Mouse (Mus musculus): ENCODE data around the gene Mgat4a.

Mgat4a gene

GRCm38 (mm10) chr1:37399734-37400133, 141.1 kb downstream of the Mgat4a start:
- DNase-seq (ENCODE audit: low read depth, low spot score) = no peak

- peak; percentile 8 for DNase-seq (ENCODE audit: low read depth, low spot score)
These were observed 141.9 kb downstream of the Mgat4a start for GRCm38 (mm10) chr1:37398961-37399360.

- DNase-seq (ENCODE audit: low read depth, low spot score) = no peak
These were observed 144.3 kb downstream of the Mgat4a start for GRCm38 (mm10) chr1:37396481-37396880.

- no peak for DNase-seq (ENCODE audit: low read depth, low spot score)
These were observed 147.6 kb downstream of the Mgat4a start for GRCm38 (mm10) chr1:37393174-37393573.
